Mouse (Mus musculus) embryonic fibroblast, embryonic 13.5 days (primary cell): Measurements from ENCODE around the gene Mgat5.

Experiments used
- CTCF ChIP-seq: IDR thresholded peaks from 2 replicates; pipeline ENCODE4 v1.5.1; 2011; ENCODE audit warnings: mild to moderate bottlenecking, control low read depth, low read length, moderate library complexity, borderline replicate concordance; ENCODE audit not compliant: insufficient read depth
- POLR2A ChIP-seq: IDR thresholded peaks from 2 replicates; pipeline ENCODE4 v1.6.1; 2011; ENCODE audit warnings: low read depth, mild to moderate bottlenecking, control low read depth, low read length, moderate library complexity

DNA sequence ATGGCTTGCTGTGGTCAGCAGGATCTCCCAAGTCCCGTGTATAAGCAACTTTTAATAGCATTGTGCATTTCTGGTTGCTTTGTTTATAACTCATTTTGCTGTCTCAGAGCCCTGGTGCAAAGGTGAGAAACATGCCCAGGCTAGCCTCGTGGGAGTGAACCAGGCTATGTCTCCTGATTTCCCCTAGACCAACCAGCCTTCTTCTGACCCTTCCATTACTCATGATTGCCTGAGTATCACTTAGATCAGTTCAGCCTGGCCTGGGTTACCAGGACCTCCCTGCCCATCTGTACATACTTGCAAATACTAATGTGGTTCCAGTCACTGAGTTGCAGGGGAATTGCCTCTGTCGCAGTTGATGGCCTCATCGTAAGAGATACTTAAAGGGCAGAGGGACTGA lies 14.8 kb downstream of the Mgat5 start:
- TF ChIP-seq CTCF, result no peak
- no peak for TF ChIP-seq POLR2A
